Mouse (Mus musculus) cortical plate, adult 2 months (tissue): ENCODE measurements around the gene Mrgpra2b. TPM values are rescaled to one million over a fixed set of nuclear protein-coding genes. Genes with fewer than 3 reads are reported as not detected.
"Not testable (repeated sequence)": the region's sequence is repeated elsewhere in the genome, so short reads cannot be mapped to it uniquely, and the experiment has no call there.

ENCODE experiments used
- H3K27ac ChIP-seq: fragments of 200-500 bp; 2 replicates; pipeline ENCODE4 v1.5.1; 2012; ENCODE audit warnings: low read length, control low read depth, inconsistent platforms; ENCODE audit not compliant: insufficient read depth
- H3K4me1 ChIP-seq: fragments of 200-500 bp; 2 replicates; pipeline ENCODE4 v1.6.1; 2011; ENCODE audit warnings: low read length; ENCODE audit not compliant: control insufficient read depth, insufficient read depth
- H3K4me3 ChIP-seq: fragments of 200-500 bp; 2 replicates; pipeline ENCODE4 v1.5.1; 2011; ENCODE audit warnings: mild to moderate bottlenecking, low read length, control low read depth; ENCODE audit not compliant: insufficient read depth
- CTCF ChIP-seq: fragments of 200-500 bp; IDR thresholded peaks from 2 replicates; pipeline ENCODE4 v1.5.1; 2011; ENCODE audit warnings: mild to moderate bottlenecking, control low read depth, low read length; ENCODE audit not compliant: insufficient read depth; ENCODE audit errors: extremely low read depth
- POLR2A ChIP-seq: fragments of 200-500 bp; IDR thresholded peaks from 2 replicates; pipeline ENCODE4 v1.6.1; 2011; ENCODE audit warnings: mild to moderate bottlenecking, low read length, control low read depth; ENCODE audit not compliant: insufficient read depth; ENCODE audit errors: extremely low read depth
- polyA plus RNA-seq: library from polyadenylated mRNA; depleted of rRNA; stranded (reverse); fragments of >200 nt; gene quantifications from 2 replicates; pipeline ENCODE4 v1.2.3, GENCODE M21; 2012; rRNA removed

Gene Mrgpra2b
- not detected in 2 replicates for polyA plus RNA-seq

DNA sequence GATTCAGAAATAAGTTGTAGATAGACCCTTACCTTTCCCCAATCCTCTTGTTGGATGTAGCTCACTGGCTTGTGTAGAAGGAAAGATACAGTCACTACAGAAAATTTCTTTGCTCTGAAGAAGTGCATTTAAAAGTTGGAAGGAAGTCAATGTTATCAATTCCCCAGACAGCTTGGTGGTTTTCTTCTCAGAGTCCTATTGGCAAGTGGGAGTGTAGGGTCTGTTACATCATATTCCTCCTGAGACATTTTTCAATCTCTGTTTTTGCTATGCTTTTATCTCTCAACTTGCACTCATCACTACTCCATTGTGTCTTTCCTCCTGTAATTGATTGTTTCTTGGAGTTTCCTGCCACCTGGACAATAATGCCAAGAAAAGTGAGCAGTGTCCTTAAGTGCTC, at the start of gene Mrgpra2b:
Gene Mrgpra2b (minus strand): TSS at position 101 of the 400 bp plus-strand sequence.
- no peak within 1 kb of the TSS for H3K27ac ChIP-seq
- no peaks in the 10 kb centered on the region for H3K4me1 ChIP-seq
- H3K4me3 ChIP-seq = no peak within 1 kb of the TSS
- TF ChIP-seq CTCF (no peak), POLR2A (no peak)

GRCm38 (mm10) chr7:47516379-47516778, 12.3 kb downstream of the Mrgpra2b start:
- no peak for TF ChIP-seq CTCF
- no peak for TF ChIP-seq POLR2A

GRCm38 (mm10) chr7:47515050-47515449, 13.6 kb downstream of the Mrgpra2b start:
- TF ChIP-seq CTCF (no peak), POLR2A (no peak)
- Histone ChIP-seq H3K27ac (no peak overlapping the region), H3K4me3 (no peak overlapping the region), H3K4me1 (no peaks in the 10 kb centered on the region)

More at GRCm38 (mm10) chr7:47516379-47516778, 12.3 kb downstream of the Mrgpra2b start:
- H3K4me1 ChIP-seq = no peaks in the 10 kb centered on the region
- H3K4me3 ChIP-seq = no peak overlapping the region
- no peak overlapping the region for H3K27ac ChIP-seq

GRCm38 (mm10) chr7:47502953-47503352, 25.7 kb downstream of the Mrgpra2b start:
- H3K27ac ChIP-seq = no peak overlapping the region
- TF ChIP-seq POLR2A = no peak
- TF ChIP-seq CTCF = no peak
- H3K4me1 ChIP-seq = no peaks in the 10 kb centered on the region
- no peak overlapping the region for H3K4me3 ChIP-seq

DNA sequence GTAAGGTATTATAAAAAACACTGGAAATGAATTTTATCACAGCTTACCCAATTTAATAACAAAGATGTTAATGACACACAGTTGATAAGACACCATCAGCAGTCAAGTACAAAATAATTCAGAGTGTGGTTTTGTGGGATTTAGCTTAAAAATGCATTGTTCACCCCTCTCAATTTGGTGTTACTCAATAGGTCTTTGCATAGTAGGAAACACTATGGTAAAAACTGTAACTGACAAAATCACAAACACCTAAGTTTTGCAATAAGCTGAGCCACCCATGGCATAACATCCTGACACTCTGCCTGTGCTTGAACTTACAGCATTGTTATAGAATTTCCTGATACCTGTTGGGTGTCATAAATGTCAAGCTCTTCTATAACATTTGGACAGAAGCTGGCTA, 37.4 kb downstream of the Mrgpra2b start:
- H3K4me3 ChIP-seq, H3K27ac ChIP-seq, H3K4me1 ChIP-seq: not testable (repeated sequence)

DNA sequence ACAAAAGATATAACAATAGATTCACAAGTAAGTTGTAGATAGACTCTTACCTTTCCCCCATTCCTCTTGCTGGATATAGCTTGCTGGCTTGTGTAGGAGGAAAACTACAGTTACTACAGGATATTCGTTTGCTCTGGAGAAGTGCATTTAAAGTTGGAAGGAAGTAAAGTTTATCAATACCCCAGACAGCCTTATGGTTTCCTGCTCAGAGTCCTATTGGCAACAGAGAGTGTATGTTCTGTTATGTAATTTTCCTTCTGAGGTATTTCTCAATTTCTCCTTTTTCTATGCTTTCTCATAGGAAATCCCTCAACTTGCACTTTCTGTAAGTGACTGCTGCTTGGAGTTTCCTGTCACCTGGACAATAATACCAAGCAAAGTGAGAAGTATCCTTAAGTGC, 39.2 kb downstream of the Mrgpra2b start:
- H3K4me3 ChIP-seq, H3K4me1 ChIP-seq, H3K27ac ChIP-seq: not testable (repeated sequence)

DNA sequence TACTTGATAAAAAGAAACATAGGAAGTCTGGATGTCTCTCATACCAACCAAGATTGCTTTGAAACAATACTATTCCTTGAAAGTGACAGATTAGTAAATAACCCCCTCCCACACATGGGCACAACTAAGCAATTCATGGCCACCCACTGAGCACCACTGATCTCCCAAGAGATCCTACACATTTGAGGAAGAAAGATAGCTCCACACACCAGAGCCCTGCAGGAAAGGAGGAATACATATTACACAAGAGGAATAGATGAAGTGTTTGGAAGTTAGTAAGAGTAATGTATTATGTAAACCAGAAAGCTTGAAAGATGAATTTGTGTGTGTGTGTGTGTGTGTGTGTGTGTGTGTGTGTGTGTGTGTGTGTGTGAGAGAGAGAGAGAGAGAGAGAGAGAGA, 45.5 kb downstream of the Mrgpra2b start:
- not testable (repeated sequence) for H3K4me1 ChIP-seq, H3K4me3 ChIP-seq, H3K27ac ChIP-seq

DNA sequence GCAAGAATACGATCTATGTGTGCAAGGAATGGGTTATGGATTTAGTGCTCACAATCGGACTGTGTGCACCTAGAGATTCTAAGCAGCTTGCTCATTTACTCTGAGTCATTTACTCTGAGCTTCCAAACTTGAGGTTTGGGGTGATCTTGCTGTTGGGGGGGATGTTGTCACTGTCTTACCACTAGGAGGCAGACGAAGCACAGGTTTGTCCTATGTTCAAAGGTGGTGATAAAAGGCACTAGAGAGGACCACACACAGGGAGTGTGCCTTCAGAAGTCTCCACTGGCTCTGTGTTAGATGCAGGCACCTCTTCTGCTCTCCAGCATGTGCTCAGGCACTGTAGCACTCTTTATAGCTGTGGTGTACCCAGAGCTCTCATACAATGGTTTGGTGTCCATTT, 54.8 kb downstream of the Mrgpra2b start:
- H3K4me3 ChIP-seq, H3K27ac ChIP-seq, H3K4me1 ChIP-seq: not testable (repeated sequence)

DNA sequence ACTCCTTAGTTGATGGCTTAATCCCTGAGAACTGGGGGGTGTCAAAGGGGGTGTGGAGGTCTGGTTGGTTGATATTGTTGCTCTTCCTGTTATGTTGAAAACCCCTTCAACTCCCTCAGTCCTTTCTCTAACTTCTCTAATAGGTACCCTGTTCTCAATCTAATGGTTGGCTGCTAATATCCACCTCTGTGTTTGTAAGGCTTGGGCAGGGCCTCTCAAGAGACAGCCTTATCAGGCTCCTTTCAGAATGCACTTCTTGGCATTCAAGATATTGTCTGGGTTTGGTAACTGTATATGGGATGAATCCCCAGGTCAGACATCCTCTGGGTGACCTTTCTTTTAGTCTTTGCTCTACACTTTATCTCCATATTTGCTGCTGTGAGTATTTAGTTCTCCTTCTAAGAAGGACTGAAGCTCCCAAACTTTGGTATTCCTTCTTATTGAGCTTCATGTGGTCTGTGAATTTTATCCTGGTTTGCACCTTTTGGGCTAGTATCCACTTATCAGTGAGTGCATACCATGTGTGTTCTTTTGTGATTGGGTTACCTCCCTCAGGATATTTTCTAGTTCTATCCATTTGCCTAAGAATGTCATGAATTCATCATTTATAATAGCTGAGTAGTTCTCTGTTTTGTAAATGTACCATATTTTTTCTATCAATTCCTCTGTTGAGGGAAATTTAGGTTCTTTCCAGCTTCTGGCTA, 63.2 kb downstream of the Mrgpra2b start:
- H3K27ac ChIP-seq, H3K4me1 ChIP-seq, H3K4me3 ChIP-seq: not testable (repeated sequence)

DNA sequence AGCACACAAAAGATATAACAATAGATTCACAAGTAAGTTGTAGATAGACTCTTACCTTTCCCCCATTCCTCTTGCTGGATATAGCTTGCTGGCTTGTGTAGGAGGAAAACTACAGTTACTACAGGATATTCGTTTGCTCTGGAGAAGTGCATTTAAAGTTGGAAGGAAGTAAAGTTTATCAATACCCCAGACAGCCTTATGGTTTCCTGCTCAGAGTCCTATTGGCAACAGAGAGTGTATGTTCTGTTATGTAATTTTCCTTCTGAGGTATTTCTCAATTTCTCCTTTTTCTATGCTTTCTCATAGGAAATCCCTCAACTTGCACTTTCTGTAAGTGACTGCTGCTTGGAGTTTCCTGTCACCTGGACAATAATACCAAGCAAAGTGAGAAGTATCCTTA, 76.6 kb downstream of the Mrgpra2b start, which contains the start of gene Mrgpra2a:
Gene Mrgpra2a (minus strand): TSS at position 125 of the 400 bp plus-strand sequence.
- H3K4me3 ChIP-seq, H3K4me1 ChIP-seq, H3K27ac ChIP-seq: not testable (repeated sequence)

DNA sequence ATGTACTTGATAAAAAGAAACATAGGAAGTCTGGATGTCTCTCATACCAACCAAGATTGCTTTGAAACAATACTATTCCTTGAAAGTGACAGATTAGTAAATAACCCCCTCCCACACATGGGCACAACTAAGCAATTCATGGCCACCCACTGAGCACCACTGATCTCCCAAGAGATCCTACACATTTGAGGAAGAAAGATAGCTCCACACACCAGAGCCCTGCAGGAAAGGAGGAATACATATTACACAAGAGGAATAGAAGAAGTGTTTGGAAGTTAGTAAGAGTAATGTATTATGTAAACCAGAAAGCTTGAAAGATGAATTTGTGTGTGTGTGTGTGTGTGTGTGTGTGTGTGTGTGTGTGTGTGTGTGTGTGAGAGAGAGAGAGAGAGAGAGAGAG, 82.9 kb downstream of the Mrgpra2b start:
- H3K4me1 ChIP-seq, H3K27ac ChIP-seq, H3K4me3 ChIP-seq: not testable (repeated sequence)

DNA sequence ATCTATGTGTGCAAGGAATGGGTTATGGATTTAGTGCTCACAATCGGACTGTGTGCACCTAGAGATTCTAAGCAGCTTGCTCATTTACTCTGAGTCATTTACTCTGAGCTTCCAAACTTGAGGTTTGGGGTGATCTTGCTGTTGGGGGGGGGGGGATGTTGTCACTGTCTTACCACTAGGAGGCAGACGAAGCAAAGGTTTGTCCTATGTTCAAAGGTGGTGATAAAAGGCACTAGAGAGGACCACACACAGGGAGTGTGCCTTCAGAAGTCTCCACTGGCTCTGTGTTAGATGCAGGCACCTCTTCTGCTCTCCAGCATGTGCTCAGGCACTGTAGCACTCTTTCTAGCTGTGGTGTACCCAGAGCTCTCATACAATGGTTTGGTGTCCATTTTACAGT, 92.2 kb downstream of the Mrgpra2b start:
- H3K4me1 ChIP-seq, H3K4me3 ChIP-seq, H3K27ac ChIP-seq: not testable (repeated sequence)

GRCm38 (mm10) chr7:47427815-47428508, 100.7 kb downstream of the Mrgpra2b start:
- H3K27ac ChIP-seq, H3K4me1 ChIP-seq, H3K4me3 ChIP-seq: not testable (repeated sequence)
